Mouse (Mus musculus): ENCODE results near the gene Pes1.

GRCm38 (mm10) chr11:3978421-3978820 lies 14.6 kb downstream of the Pes1 start:
- TF ChIP-seq CTCF (conservative IDR thresholded peaks at IDR 0.05; ENCODE audit: low read length) = no peak
- TF ChIP-seq POU5F1 (IDR thresholded peaks at IDR 0.05; ENCODE audit: borderline replicate concordance, low read length) = no peak
- TF ChIP-seq NANOG (IDR thresholded peaks at IDR 0.05; ENCODE audit: borderline replicate concordance, low read length) = no peak

Data from E14TG2a.4 (cell line).